13 mouse cellular contexts compared by ENCODE assay signal in genomic region chr7:129650717-129651116, GRCm38 (mm10). TPM values are rescaled to one million over a fixed set of nuclear protein-coding genes. Genes with fewer than 3 reads are reported as not detected.
DNase-seq lines count a peak whose midpoint lies in the region; ATAC-seq and TF ChIP-seq lines count a peak whose summit lies in the region.
"Had no signal": no experiment of that assay in that cellular context is flagged by ENCODE, and none has a peak within 500 bp of the region (broad histone marks: within the 10 kb centered on the region; RNA-seq: fewer than 3 reads in every experiment).

No protein-coding gene starts in this region.

- H3K4me1 ChIP-seq in heart, postnatal 0 days (ENCODE audit: control insufficient read depth, insufficient read depth) = no peaks in the 10 kb centered on the region
- H3K4me1 ChIP-seq in midbrain, postnatal 0 days (ENCODE audit: insufficient read depth, low read length) = no peaks in the 10 kb centered on the region
- H3K4me1 ChIP-seq in midbrain, embryonic 11.5 days (ENCODE audit: control insufficient read depth, insufficient read depth, low read length) = peaks cover 14% of the 10 kb centered on the region
- H3K4me1 ChIP-seq in forebrain, postnatal 0 days (ENCODE audit: insufficient read depth) = peaks cover 11% of the 10 kb centered on the region; the same call in 1 of the 2 replicates
- H3K4me1 ChIP-seq in stomach, postnatal 0 days (replicated peaks; ENCODE audit: control insufficient read depth, insufficient read depth) = no peaks in the 10 kb centered on the region; the same call in 1 of the 2 replicates

- H3K36me3 ChIP-seq in heart, postnatal 0 days (replicated peaks; ENCODE audit: control insufficient read depth, insufficient read depth, low read length) = no peaks in the 10 kb centered on the region
- no peaks in the 10 kb centered on the region for H3K36me3 ChIP-seq in midbrain, postnatal 0 days (ENCODE audit: insufficient read depth, low read length)
- no peaks in the 10 kb centered on the region for H3K36me3 ChIP-seq in midbrain, embryonic 11.5 days (ENCODE audit: control insufficient read depth, insufficient read depth, low read length)
- no peaks in the 10 kb centered on the region for H3K36me3 ChIP-seq in forebrain, postnatal 0 days (ENCODE audit: insufficient read depth)
- no peaks in the 10 kb centered on the region for H3K36me3 ChIP-seq in stomach, postnatal 0 days (ENCODE audit: control insufficient read depth, insufficient read depth, low read length)

- H3K9ac ChIP-seq in heart, postnatal 0 days (replicated peaks; ENCODE audit: low read depth, low read length) = no peak overlapping the region
- no peak overlapping the region for H3K9ac ChIP-seq in midbrain, postnatal 0 days (replicated peaks; ENCODE audit: low read length, poor library complexity, severe bottlenecking)
- H3K9ac ChIP-seq in midbrain, embryonic 11.5 days (ENCODE audit: low read length) = no peak overlapping the region
- H3K9ac ChIP-seq in forebrain, postnatal 0 days = no peak overlapping the region
- no peak overlapping the region for H3K9ac ChIP-seq in stomach, postnatal 0 days (ENCODE audit: low read length)

- no peak for TF ChIP-seq EP300 in heart, postnatal 0 days (IDR thresholded peaks at IDR 0.05; ENCODE audit: low read depth)
- no peak for TF ChIP-seq EP300 in stomach, postnatal 0 days (optimal IDR thresholded peaks at IDR 0.05)

- no peak for DNase-seq in heart, postnatal 0 days (ENCODE audit: low spot score)
- no peak for DNase-seq in heart, postnatal 14 days
- peak; percentile 69 for DNase-seq in midbrain, postnatal 0 days (ENCODE audit: low spot score)
- no peak for DNase-seq in midbrain, embryonic 11.5 days (ENCODE audit: low spot score, missing footprints)
- DNase-seq in forebrain, postnatal 0 days = peak; percentile 62
- DNase-seq in stomach, postnatal 0 days (ENCODE audit: low spot score) = no peak
- DNase-seq in spleen, adult 18-20 months = no peak
- DNase-seq: adrenal gland, adult 8-10 months; gastrocnemius, postnatal 36 days; heart, postnatal 36 days; thymus, postnatal 4 days had no signal

- no peak overlapping the region for H3K27ac ChIP-seq in heart, postnatal 0 days (ENCODE audit: low read depth)
- no peak overlapping the region for H3K27ac ChIP-seq in midbrain, postnatal 0 days (ENCODE audit: low read depth, low read length)
- no peak overlapping the region for H3K27ac ChIP-seq in midbrain, embryonic 11.5 days (ENCODE audit: low read depth, low read length)
- H3K27ac ChIP-seq in forebrain, postnatal 0 days (ENCODE audit: low read depth, low read length) = no peak overlapping the region
- peak overlapping the region; percentile 81 for H3K27ac ChIP-seq in stomach, postnatal 0 days (replicated peaks)
- H3K27ac ChIP-seq: macrophage had no signal

- 47% methylated on average over 5 of the region's 5 CpGs for WGBS in heart, postnatal 0 days
- 71% methylated on average over 5 of the region's 5 CpGs for WGBS in midbrain, postnatal 0 days
- WGBS in midbrain, embryonic 11.5 days = 93% methylated on average over 5 of the region's 5 CpGs
- 36% methylated on average over 5 of the region's 5 CpGs for WGBS in forebrain, postnatal 0 days
- 78% methylated on average over 5 of the region's 5 CpGs for WGBS in stomach, postnatal 0 days

- peak; percentile 25; the same call in 1 of the 2 replicates for ATAC-seq in heart, postnatal 0 days (ENCODE audit: insufficient read depth, low read depth)
- no peak for ATAC-seq in midbrain, postnatal 0 days (ENCODE audit: low FRiP score)
- ATAC-seq in midbrain, embryonic 11.5 days (ENCODE audit: low FRiP score) = no peak
- ATAC-seq in forebrain, postnatal 0 days = no peak
- no peak for ATAC-seq in stomach, postnatal 0 days (ENCODE audit: low FRiP score, low TSS enrichment)
- ATAC-seq: Patski had no signal

- TF ChIP-seq CTCF in heart, postnatal 0 days (IDR thresholded peaks at IDR 0.05; ENCODE audit: low read depth) = no peak
- no peak for TF ChIP-seq CTCF in midbrain, postnatal 0 days (IDR thresholded peaks at IDR 0.05)
- TF ChIP-seq CTCF in forebrain, postnatal 0 days (IDR thresholded peaks at IDR 0.05; ENCODE audit: low read depth) = no peak
- no peak for TF ChIP-seq CTCF in stomach, postnatal 0 days (IDR thresholded peaks at IDR 0.05; ENCODE audit: low read depth)

- no peak overlapping the region for H3K4me3 ChIP-seq in heart, postnatal 0 days (ENCODE audit: low read depth, low read length)
- no peak overlapping the region for H3K4me3 ChIP-seq in midbrain, postnatal 0 days (ENCODE audit: low read depth, low read length)
- H3K4me3 ChIP-seq in midbrain, embryonic 11.5 days (ENCODE audit: low read depth, low read length) = no peak overlapping the region
- H3K4me3 ChIP-seq in forebrain, postnatal 0 days (ENCODE audit: low read depth, low read length) = no peak overlapping the region
- H3K4me3 ChIP-seq in stomach, postnatal 0 days (ENCODE audit: low read depth, low read length) = no peak overlapping the region

- no peak overlapping the region for H3K4me2 ChIP-seq in heart, postnatal 0 days (ENCODE audit: low read depth, low read length)
- no peak overlapping the region for H3K4me2 ChIP-seq in midbrain, postnatal 0 days (ENCODE audit: low read depth, low read length, poor library complexity, severe bottlenecking)
- H3K4me2 ChIP-seq in midbrain, embryonic 11.5 days = no peak overlapping the region
- no peak overlapping the region for H3K4me2 ChIP-seq in forebrain, postnatal 0 days (ENCODE audit: low read depth)
- no peak overlapping the region for H3K4me2 ChIP-seq in stomach, postnatal 0 days (replicated peaks; ENCODE audit: low read depth)

- intact Hi-C loops in heart, postnatal 14 days (cut with DNase I) = loop anchor here (5.0 to 10.0 kb wide), 2 partner anchors 534 to 737 kb away; no protein-coding TSS in a partner anchor

- peaks cover 7% of the 10 kb centered on the region; the same call in 1 of the 2 replicates for H3K27me3 ChIP-seq in heart, postnatal 0 days (ENCODE audit: control insufficient read depth, insufficient read depth, low read length)
- H3K27me3 ChIP-seq in midbrain, postnatal 0 days (ENCODE audit: insufficient read depth, low read length) = no peaks in the 10 kb centered on the region; the same call in 1 of the 2 replicates
- H3K27me3 ChIP-seq in midbrain, embryonic 11.5 days (ENCODE audit: control insufficient read depth, insufficient read depth, low read length) = peaks cover 11% of the 10 kb centered on the region
- H3K27me3 ChIP-seq in forebrain, postnatal 0 days (ENCODE audit: insufficient read depth, low read length) = no peaks in the 10 kb centered on the region
- H3K27me3 ChIP-seq in stomach, postnatal 0 days (ENCODE audit: control insufficient read depth, insufficient read depth, low read length) = no peaks in the 10 kb centered on the region
- H3K27me3 ChIP-seq: Patski had no signal

- H3K9me3 ChIP-seq in heart, postnatal 0 days (replicated peaks; ENCODE audit: control insufficient read depth, low read length) = no peaks in the 10 kb centered on the region
- no peaks in the 10 kb centered on the region for H3K9me3 ChIP-seq in midbrain, postnatal 0 days (ENCODE audit: low read length)
- no peaks in the 10 kb centered on the region for H3K9me3 ChIP-seq in midbrain, embryonic 11.5 days (ENCODE audit: control insufficient read depth, low read length)
- no peaks in the 10 kb centered on the region for H3K9me3 ChIP-seq in forebrain, postnatal 0 days (ENCODE audit: low read length)
- no peaks in the 10 kb centered on the region for H3K9me3 ChIP-seq in stomach, postnatal 0 days (ENCODE audit: control insufficient read depth, low read length)

RNA-seq across cellular contexts. Expression of gene Wdr11, which starts 59.1 kb away (rescaled TPM):
- 31.0 and 31.6 TPM in 2 replicates for total RNA-seq in heart, postnatal 0 days (2014; rRNA removed; ENCODE audit: low replicate concordance)
- polyA plus RNA-seq in heart, postnatal 0 days (2015; fragmentation: Nextera tagmentation; extraction: Ambion mirVana) = 14.8 and 15.0 TPM in 2 replicates
- total RNA-seq in heart, postnatal 14 days (2021) = 10 to 100 TPM; 22.1 to 22.6 TPM
- total RNA-seq in midbrain, postnatal 0 days (2014; rRNA removed) = 40.1 and 49.5 TPM in 2 replicates
- polyA plus RNA-seq in midbrain, postnatal 0 days (2015; fragmentation: Nextera tagmentation; extraction: Ambion mirVana) = 28.1 and 29.4 TPM in 2 replicates
- polyA plus RNA-seq in midbrain, embryonic 11.5 days (2014; fragmentation: Nextera tagmentation; extraction: Ambion mirVana) = 37.6 and 39.9 TPM in 2 replicates
- total RNA-seq in forebrain, postnatal 0 days (2014; rRNA removed) = 35.2 and 42.6 TPM in 2 replicates
- polyA plus RNA-seq in forebrain, postnatal 0 days (2015; fragmentation: Nextera tagmentation; extraction: Ambion mirVana) = 21.8 and 29.5 TPM in 2 replicates
- 13.9 and 15.6 TPM in 2 replicates for polyA plus RNA-seq in stomach, postnatal 0 days (2015; fragmentation: Nextera tagmentation; extraction: Ambion mirVana)

Comparison
In these comparisons a context has a peak if more than half of its experiments do, and no peak if none do; other contexts are left out.
1. DNase-seq: peak in midbrain, postnatal 0 days (single experiment) and forebrain, postnatal 0 days (single experiment); none in heart, postnatal 0 days (single experiment), heart, postnatal 14 days (0 of 2), midbrain, embryonic 11.5 days (single experiment), stomach, postnatal 0 days (single experiment) and spleen, adult 18-20 months (0 of 2).